Mouse (Mus musculus): Measurements from ENCODE around the gene B3gnt2.

The B3gnt2 gene

GRCm38 (mm10) chr11:22860335-22861227 is at the start of gene B3gnt2:
B3gnt2 (minus strand) TSS chr11:22860961.
- no peak for DNase-seq

GRCm38 (mm10) chr11:22906453-22906865 is 45.7 kb upstream of the B3gnt2 start:
- DNase-seq: no peak

DNA sequence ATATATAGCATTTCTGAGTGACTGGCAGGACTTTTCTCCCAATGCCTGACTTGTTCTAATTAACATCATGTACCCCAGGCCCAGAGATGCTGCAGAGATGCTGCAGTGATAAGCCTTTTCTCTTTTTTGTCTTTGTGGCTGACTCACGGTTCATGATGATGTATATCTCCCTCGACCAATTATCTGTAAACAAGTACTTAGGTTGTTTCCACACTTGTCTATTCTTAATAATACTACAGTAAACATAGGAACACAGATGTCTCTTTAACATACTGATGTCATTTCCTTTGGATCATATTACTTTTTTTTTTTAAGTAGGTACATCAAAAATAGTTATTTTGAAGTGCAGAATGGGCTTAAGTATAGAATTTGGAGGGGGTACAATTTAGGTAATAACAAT is 42.2 kb upstream of the B3gnt2 start:
- DNase-seq: no peak

DNA sequence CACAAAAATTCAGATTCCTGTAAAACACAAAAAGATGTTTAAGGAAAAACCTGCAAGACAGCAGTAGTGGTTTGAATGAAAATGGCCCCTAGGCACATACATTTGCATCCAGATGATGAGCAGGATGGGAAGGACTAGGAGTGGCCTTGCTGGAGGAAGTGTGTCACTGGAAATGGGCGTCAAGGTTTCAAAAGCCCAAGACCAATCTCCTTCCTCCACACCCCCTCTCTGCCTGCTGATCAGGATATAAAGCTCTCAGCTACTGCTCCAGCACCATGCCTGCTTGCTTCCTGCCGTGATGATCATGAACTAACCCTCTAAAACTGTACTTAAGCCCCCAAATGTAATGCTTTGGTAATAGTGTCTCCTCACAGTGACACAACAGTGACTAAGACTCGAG is 39.3 kb upstream of the B3gnt2 start:
- DNase-seq: no peak

DNA sequence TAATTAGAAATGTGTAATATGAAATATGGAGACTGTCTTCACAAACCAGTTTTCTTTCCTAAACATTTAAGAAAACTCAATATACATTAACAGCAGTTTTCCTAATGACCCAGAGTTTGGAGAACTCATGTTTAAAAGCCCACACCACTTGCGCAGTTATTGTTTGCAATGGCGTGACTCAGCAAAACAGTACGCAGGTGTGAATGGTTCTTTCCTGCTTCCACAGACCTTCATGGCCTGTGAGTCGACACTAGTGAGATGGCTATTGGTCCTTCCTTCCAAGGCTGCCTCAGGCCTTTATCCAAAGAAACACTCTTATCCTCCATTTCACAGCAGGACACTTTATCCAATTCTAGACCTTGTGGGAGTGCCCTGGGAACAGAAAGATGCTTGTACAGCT is 36.9 kb upstream of the B3gnt2 start:
- no peak for DNase-seq

GRCm38 (mm10) chr11:22897127-22897526 is 36.4 kb upstream of the B3gnt2 start:
- DNase-seq: no peak

DNA sequence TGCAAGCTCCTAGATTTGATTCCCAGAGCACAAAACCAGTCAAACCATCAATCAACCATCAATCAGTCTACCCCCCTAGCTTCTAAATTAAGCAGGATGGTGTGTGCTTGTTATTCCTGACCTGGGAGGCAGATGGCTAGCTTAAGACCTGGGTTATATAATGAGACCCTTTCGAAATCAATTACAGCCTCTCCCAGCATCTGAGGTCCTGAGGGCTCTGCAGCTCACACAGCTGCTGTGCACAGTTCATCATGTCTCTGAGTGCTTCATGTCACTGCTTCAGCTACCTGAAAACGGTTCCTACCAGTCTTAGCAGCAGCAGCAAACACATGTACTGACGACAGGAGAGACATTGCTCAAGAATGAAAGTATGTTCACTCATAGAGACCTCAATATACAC is 32.3 kb upstream of the B3gnt2 start:
- no peak for DNase-seq

DNA sequence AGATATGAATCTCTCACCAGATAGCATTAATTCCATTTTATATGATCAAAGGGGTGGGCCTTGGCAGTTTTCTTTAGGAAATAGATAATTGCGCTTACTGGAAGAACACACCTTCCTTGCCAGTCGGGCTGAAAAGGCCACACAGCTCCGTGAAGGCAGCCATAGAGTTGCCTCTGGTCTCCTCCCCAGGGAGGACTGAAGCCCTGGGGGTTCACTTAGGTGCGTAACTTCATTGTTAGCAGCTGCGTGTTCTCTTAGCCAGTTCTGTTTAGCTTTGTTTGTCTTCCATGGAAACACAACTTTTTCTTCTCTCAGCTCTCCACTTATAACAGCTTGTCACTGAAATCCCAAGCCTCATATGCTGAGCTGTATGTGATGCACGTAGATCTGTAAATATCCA is 31.7 kb upstream of the B3gnt2 start:
- no peak for DNase-seq

DNA sequence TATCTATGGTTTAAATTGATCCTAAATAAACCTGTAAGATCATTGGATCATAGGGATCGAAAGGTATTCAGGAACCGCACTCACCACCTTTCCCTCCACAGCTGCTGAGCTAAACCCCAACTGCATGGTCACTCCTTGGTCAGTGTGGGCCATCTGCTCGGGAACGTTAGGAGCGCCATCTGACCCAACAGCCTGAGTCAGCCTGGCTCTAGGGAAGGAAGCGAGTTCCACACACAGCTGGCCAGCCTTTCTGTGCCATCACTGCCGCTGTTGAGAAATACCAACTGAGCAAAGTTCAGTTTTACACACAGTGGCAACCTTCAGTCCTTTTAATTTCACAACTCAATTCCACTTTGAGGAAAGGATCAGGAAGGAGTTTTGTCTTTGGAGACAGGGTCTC is 31.1 kb upstream of the B3gnt2 start:
- no peak for DNase-seq

DNA sequence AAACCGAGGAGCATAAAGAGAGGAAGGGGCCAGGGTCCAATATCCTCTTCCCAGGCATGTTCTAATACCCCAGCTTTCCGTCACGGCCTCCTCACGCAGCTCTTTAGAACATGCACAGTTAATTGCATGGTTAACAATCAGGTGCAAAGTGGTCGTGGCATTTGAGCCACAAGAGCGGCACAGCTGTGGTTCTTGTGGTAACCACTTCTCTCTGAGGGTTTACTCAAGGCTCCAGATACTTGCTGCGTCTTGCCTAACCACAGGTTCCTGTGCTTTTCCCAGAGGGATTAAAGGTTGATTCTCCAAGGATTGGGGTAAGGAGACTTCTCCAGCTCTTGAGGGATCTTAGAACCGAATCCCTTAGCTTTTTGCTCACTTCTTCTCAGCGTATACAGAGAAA is 30.5 kb upstream of the B3gnt2 start:
- no peak for DNase-seq

DNA sequence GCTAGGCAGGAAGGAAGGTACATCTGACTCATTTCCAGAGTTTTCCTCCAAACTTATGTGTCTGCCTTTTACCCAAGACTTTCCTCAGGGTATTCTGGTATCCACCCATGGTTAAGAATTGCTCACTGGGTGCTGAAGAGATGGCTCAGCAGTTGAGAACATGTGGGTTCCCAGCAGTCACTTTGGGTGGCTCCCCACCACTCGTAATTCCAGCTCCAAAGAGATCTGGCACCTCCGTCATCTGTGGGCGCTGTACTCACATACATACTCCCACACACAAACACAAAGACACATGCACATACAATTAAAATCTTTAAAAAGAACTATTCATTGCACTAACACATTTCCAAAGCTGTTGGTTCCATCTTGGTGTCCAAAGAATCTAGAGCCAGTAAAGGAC is 28.5 kb upstream of the B3gnt2 start:
- peak; percentile 21 for DNase-seq

DNA sequence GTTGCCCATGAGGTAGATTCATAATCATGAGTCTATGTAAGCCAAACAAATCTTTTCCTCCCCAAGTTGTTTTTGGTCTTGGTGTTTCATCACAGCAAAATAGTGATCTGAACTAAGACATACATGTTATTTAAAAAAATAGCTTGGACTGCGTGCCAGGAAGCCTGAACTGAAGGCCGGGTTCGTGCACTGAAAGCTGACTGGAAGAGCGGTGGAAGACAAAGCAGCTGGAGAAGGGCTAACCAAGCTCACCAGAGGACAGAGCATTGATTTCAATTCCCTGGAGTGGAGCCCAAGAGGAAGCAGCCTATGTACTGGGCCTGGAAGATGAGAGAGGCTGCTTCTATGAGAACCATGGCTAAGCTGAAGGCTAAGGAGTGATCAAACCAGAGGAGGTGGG is 26.2 kb upstream of the B3gnt2 start:
- no peak for DNase-seq

DNA sequence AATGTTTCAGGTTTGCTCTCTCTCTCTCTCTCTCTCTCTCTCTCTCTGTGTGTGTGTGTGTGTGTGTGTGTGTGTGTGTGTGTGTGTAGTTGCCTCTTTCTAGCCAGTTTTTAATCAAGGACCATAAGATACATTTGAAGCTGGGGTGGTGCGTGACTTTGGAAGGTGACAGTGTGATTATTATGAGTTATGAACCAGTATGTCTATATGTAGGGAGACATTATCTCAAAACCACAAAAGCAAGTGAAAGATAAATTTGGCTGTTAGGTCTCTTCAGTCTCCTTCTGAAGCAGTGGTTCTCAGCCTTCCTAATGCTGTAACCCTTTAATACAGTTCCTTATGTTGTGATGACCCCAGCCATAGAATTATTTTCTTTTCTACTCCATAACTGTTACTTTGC is 24.6 kb upstream of the B3gnt2 start:
- DNase-seq: no peak

GRCm38 (mm10) chr11:22883676-22884075 is 22.9 kb upstream of the B3gnt2 start:
- no peak for DNase-seq

GRCm38 (mm10) chr11:22882926-22883325 is 22.2 kb upstream of the B3gnt2 start:
- DNase-seq: no peak

DNA sequence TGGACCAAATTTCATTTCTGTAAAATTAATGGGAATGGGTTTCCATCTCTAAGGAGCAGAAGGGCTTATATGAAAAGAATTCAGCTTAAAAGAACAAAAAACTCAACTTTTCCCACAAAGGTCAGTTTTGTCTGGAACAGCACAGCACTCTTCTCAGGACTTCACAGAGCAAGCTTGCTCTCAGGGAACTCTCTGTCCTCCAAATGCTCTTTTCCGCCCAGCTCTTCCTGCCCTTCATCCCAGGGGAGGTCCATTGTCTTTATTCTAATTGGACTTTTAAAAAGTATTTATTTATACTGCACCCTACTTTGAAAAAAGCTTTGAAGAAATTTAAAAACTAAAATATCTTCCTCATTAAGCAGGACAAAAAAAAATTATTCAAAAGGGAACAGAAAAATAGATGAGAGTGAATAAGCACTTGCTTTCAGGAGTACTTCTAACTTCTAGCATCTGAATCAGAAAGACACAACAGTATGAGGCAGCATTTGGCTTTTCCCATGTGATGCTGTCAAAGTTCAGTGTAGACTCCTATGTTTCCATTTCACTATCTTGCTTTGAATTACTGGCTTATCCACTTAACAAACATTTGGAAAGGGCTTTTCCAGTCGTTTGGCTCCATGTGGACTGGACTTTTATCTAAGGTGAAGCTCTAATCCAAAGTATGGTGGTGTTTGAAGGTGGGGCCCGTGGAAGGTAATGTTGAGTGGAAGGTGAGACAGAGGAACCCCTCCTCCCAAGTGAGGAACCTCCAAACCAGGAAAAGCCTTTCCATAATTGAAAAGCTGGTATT is 19.8 kb upstream of the B3gnt2 start:
- DNase-seq: no peak

DNA sequence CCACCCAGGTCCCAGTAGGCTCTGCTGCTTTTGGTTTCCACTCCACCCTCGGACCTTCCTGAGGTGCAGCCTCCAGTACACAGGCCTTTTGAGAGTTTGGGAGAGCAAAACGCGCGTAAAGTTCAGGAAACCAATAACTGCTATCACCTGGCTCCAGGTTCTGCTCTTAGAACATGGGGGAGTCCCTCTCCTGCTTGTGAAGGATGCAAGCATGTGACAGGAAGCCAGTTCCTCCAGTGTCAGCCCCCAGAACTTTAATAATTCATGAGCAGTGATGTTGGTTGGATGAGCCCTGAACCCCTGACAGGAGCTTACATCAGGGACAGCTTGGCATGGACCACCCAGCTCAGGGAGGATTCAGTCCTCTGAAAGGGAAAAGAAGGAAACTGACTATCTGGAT is 18.9 kb upstream of the B3gnt2 start:
- no peak for DNase-seq

DNA sequence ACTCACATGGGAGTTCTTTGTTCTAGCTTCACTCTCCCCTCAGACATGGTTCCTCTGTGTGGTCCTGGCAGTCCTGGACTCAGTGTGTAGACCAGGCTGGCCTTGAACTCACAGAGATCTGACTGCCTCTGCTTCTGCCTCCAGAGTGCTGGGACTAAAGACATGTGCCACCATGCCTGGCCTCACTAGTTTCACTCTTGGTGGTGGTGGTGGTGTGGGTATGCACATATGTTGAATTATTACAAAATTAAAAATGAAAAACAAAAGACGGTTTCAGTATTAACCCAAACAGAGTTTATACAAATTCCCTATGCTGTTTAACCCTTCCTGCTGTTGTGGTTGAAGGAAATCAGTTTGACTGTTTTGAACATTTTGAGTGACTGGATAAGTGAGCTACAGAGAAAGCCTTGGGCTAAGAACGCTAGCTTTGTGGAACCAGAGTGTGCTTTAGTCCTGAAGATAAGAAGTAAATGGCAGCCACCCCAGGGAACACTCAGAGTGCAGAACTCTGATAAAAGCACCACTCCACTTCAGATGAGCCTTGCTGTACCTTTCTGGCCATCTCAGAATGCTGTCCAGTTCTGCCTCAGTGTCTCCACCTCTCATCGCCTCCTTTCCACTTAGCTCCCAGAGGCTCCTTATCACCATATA is 16.0 kb upstream of the B3gnt2 start:
- no peak for DNase-seq

DNA sequence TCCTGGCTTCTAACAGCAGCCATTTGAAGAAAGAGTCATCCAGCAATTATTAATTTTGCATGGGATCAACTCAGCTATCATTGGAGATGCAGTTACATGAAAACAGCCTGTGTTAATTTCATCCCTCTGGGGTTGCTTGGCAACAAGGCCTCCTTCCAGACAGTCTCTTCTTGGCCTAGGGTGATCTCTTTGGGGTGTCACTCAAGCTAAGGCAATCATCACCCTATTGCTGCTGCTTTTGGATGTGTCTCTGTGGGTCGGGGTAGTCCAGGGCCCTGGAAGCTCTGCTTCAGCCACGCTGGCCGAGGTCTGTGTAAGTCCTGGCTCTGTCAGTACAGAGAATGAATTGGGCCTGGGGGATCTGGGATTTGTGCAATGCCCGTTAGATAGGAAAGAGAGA is 14.5 kb upstream of the B3gnt2 start:
- DNase-seq: no peak

GRCm38 (mm10) chr11:22874747-22875146 is 14.0 kb upstream of the B3gnt2 start:
- no peak for DNase-seq

DNA sequence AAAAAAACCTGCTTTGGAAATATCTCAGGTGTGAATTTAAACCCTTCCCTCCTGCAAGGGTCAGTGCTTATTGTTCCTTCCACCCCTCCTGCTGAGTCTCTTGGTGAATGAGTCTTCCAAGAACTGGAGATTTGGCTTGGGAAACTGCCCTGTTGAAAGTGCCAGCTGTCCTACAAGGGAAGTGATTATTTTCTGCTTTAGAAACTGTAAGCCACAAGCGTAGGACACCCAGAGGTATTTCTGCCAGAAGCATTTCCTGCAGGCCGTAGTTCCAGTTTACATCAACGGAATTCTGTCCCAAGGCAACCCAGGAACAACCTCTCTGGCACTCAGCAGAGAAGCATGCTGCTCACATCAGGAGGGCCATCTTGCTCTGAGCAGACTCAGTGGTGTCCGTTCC is 12.6 kb upstream of the B3gnt2 start:
- DNase-seq: no peak

GRCm38 (mm10) chr11:22872307-22872680 is 11.5 kb upstream of the B3gnt2 start:
- DNase-seq: no peak

GRCm38 (mm10) chr11:22871628-22872306 is 11.0 kb upstream of the B3gnt2 start:
- no peak for DNase-seq

Measured in right cerebral cortex, postnatal 25 days (tissue).